In genomic region chr7:143536251-143536650, GRCm38 (mm10) we compare ENCODE assay signal across 38 mouse cellular contexts. TPM values are rescaled to one million over a fixed set of nuclear protein-coding genes. Genes with fewer than 3 reads are reported as not detected.
"Had no signal": no experiment of that assay in that cellular context is flagged by ENCODE, and none has a peak within 500 bp of the region (broad histone marks: within the 10 kb centered on the region; RNA-seq: fewer than 3 reads in every experiment).

No protein-coding gene starts in this region.

- ATAC-seq: liver, embryonic 12.5 days; lung, postnatal 0 days; midbrain, embryonic 13.5 days; midbrain, embryonic 15.5 days; midbrain, embryonic 16.5 days had no signal

- H3K9ac ChIP-seq: limb, embryonic 12.5 days; limb, embryonic 13.5 days; limb, embryonic 15.5 days; liver, embryonic 12.5 days; liver, embryonic 13.5 days; liver, embryonic 14.5 days; liver, embryonic 15.5 days; lung, embryonic 14.5 days; lung, embryonic 15.5 days; midbrain, embryonic 12.5 days; midbrain, embryonic 13.5 days; midbrain, embryonic 15.5 days; neural tube, embryonic 12.5 days; neural tube, embryonic 13.5 days had no signal

- H3K9me3 ChIP-seq: limb, embryonic 10.5 days; limb, embryonic 12.5 days; limb, embryonic 13.5 days; limb, embryonic 15.5 days; liver, embryonic 12.5 days; liver, embryonic 13.5 days; liver, embryonic 15.5 days; lung, embryonic 15.5 days; megakaryocyte, embryonic 14.5 days; midbrain, embryonic 10.5 days; midbrain, embryonic 12.5 days; midbrain, embryonic 13.5 days; midbrain, embryonic 15.5 days; neural tube, embryonic 12.5 days; neural tube, embryonic 13.5 days had no signal

- DNase-seq: left cerebral cortex, postnatal 4 days; liver; liver, embryonic 13.5 days; lung, adult 2 months; lung, embryonic 14.5 days; lung, postnatal 10 days; lung, postnatal 14 days; lung, postnatal 4 days; midbrain, embryonic 14.5 days had no signal

- H3K27me3 ChIP-seq: limb, embryonic 12.5 days; limb, embryonic 13.5 days; limb, embryonic 15.5 days; liver, embryonic 12.5 days; liver, embryonic 13.5 days; liver, embryonic 15.5 days; lung, embryonic 15.5 days; megakaryocyte, embryonic 14.5 days; midbrain, embryonic 12.5 days; midbrain, embryonic 13.5 days; midbrain, embryonic 15.5 days; neural tube, embryonic 12.5 days; neural tube, embryonic 13.5 days had no signal

- H3K27ac ChIP-seq: left cerebral cortex, adult 2 months; limb, embryonic 10.5 days; limb, embryonic 12.5 days; limb, embryonic 13.5 days; limb, embryonic 15.5 days; liver, embryonic 12.5 days; liver, embryonic 13.5 days; liver, embryonic 14.5 days; liver, embryonic 15.5 days; lung, embryonic 15.5 days; macrophage; midbrain, embryonic 10.5 days; midbrain, embryonic 12.5 days; midbrain, embryonic 13.5 days; midbrain, embryonic 15.5 days; neural tube, embryonic 12.5 days; neural tube, embryonic 13.5 days had no signal

- H3K4me3 ChIP-seq: left cerebral cortex, adult 2 months; limb, embryonic 10.5 days; limb, embryonic 12.5 days; limb, embryonic 13.5 days; limb, embryonic 15.5 days; liver, embryonic 12.5 days; liver, embryonic 13.5 days; liver, embryonic 15.5 days; lung, embryonic 15.5 days; megakaryocyte, embryonic 14.5 days; midbrain, embryonic 10.5 days; midbrain, embryonic 12.5 days; midbrain, embryonic 13.5 days; midbrain, embryonic 15.5 days; myocyte; neural tube, embryonic 12.5 days; neural tube, embryonic 13.5 days had no signal

- H3K4me2 ChIP-seq: limb, embryonic 12.5 days; limb, embryonic 13.5 days; limb, embryonic 15.5 days; liver, embryonic 11.5 days; liver, embryonic 12.5 days; liver, embryonic 13.5 days; liver, embryonic 15.5 days; lung, embryonic 14.5 days; lung, embryonic 15.5 days; midbrain, embryonic 11.5 days; midbrain, embryonic 12.5 days; midbrain, embryonic 13.5 days; midbrain, embryonic 15.5 days; neural tube, embryonic 12.5 days; neural tube, embryonic 13.5 days had no signal

- H3K4me1 ChIP-seq: limb, embryonic 10.5 days; limb, embryonic 12.5 days; limb, embryonic 13.5 days; limb, embryonic 15.5 days; lung, embryonic 15.5 days; midbrain, embryonic 10.5 days; midbrain, embryonic 12.5 days; midbrain, embryonic 13.5 days; neural tube, embryonic 12.5 days; neural tube, embryonic 13.5 days had no signal

RNA-seq across cellular contexts. Expression of gene Phlda2, which starts 33.3 kb away (rescaled TPM):
- total RNA-seq: left cerebral cortex, adult 2 months; left cerebral cortex, adult 8-10 months; left cerebral cortex, postnatal 10 days; left cerebral cortex, postnatal 14 days; left cerebral cortex, postnatal 25 days; left cerebral cortex, postnatal 36 days; left cerebral cortex, postnatal 4 days; megakaryocyte, adult 5-6 weeks; monocyte, adult 5-6 weeks had no signal
- polyA plus RNA-seq: macrophage; midbrain, embryonic 16.5 days; myocyte had no signal
